Mouse (Mus musculus) forebrain, embryonic 14.5 days (tissue): ENCODE data around the gene Pccb. TPM values are rescaled to one million over a fixed set of nuclear protein-coding genes. Genes with fewer than 3 reads are reported as not detected.

Experiments
- ATAC-seq: fragments of 200-750 bp; cut with Nextera tagmentation; 2 replicates; pipeline ENCODE4 v1.8.0; 2017; ENCODE audit warnings: mild to moderate bottlenecking, moderate library complexity
- DNase-seq: peaks from one replicate; pipeline ENCODE4 v3.0.0-alpha.2; 2015; ENCODE audit warnings: low spot score
- H3K27ac ChIP-seq: fragments of 300-500 bp; sonication (generic); 2 replicates; pipeline ENCODE4 v1.5.1; 2014; ENCODE audit warnings: low read depth, mild to moderate bottlenecking, control low read depth, low read length, moderate library complexity
- H3K27me3 ChIP-seq: fragments of 300-500 bp; sonication (generic); replicated peaks from 2 replicates; pipeline ENCODE4 v1.6.1; 2014; ENCODE audit warnings: low read length, control low read depth, mixed read lengths; ENCODE audit not compliant: control insufficient read depth, insufficient read depth
- H3K36me3 ChIP-seq: fragments of 300-500 bp; sonication (generic); 2 replicates; pipeline ENCODE4 v1.6.1; 2014; ENCODE audit warnings: low read length, control low read depth; ENCODE audit not compliant: control insufficient read depth, insufficient read depth
- H3K4me1 ChIP-seq: fragments of 300-500 bp; sonication (generic); 2 replicates; pipeline ENCODE4 v1.6.1; 2014; ENCODE audit warnings: antibody characterized with exemption, low read length, control low read depth; ENCODE audit not compliant: control insufficient read depth, insufficient read depth
- H3K4me2 ChIP-seq: fragments of 300-500 bp; sonication (generic); 2 replicates; pipeline ENCODE4 v1.6.1; 2014; ENCODE audit warnings: mild to moderate bottlenecking, control low read depth, low read length
- H3K4me3 ChIP-seq: fragments of 300-500 bp; sonication (generic); 2 replicates; pipeline ENCODE4 v1.5.1; 2014; ENCODE audit warnings: low read depth, low read length, control low read depth
- H3K9ac ChIP-seq: fragments of 300-500 bp; sonication (generic); 2 replicates; pipeline ENCODE4 v1.6.1; 2014; ENCODE audit warnings: mild to moderate bottlenecking, low read length, control low read depth, moderate library complexity
- H3K9me3 ChIP-seq: fragments of 300-500 bp; sonication (generic); replicated peaks from 2 replicates; pipeline ENCODE4 v1.6.1; 2016; ENCODE audit warnings: low read length, control low read depth, mixed read lengths; ENCODE audit not compliant: control insufficient read depth
- WGBS: fragments of 180-500 bp; shearing (Covaris S2); extraction: QIAGEN DNeasy Blood & Tissue Kit; methylation state at CpG from one replicate; pipeline ENCODE4 v1.1.7; 2014; 5-methylcytosine and 5-hydroxymethylcytosine counted together
- polyA plus RNA-seq: library from polyadenylated mRNA; unstranded; fragments of >200 nt; fragmentation: Nextera tagmentation; extraction: Ambion mirVana; gene quantifications from 2 replicates; pipeline ENCODE4 v1.2.1, GENCODE M21; 2014

Gene Pccb
- polyA plus RNA-seq, 1 experiment from 2014 or later = 20.4 TPM

DNA sequence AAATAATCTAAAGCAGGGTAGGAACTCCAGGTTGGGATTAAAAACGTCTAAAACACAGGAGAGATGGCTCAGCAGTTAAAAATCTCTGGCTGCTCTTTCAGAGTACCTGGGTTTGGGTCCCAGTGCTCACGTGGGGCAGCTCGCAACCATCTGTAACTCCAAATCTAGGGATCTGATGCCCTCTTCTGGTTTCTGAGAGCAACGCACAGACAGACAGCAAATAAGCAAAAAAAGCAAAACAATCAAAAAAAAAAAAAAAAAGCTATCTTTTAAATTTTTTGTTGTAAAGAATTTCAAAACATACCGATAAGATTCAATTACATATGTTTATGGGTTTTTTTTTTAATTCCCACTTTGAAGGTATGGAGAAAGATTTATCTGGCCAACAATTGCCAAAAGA, 31.4 kb downstream of the Pccb start:
- no peak for DNase-seq
- no peak overlapping the region for H3K4me2 ChIP-seq
- 0 out of 2 replicates have a peak, but pooled peaks cover 4% of the 10 kb centered on the region for H3K36me3 ChIP-seq
- H3K4me1 ChIP-seq = no peaks in the 10 kb centered on the region
- no peak overlapping the region for H3K4me3 ChIP-seq
- no peak for ATAC-seq
- no peak overlapping the region for H3K9ac ChIP-seq
- no peak overlapping the region for H3K27ac ChIP-seq
- no peaks in the 10 kb centered on the region for H3K27me3 ChIP-seq
- WGBS = 89% methylated on average over 5 of the region's 5 CpGs
- 0 out of 2 replicates have a peak, but pooled peaks cover 6% of the 10 kb centered on the region for H3K9me3 ChIP-seq

DNA sequence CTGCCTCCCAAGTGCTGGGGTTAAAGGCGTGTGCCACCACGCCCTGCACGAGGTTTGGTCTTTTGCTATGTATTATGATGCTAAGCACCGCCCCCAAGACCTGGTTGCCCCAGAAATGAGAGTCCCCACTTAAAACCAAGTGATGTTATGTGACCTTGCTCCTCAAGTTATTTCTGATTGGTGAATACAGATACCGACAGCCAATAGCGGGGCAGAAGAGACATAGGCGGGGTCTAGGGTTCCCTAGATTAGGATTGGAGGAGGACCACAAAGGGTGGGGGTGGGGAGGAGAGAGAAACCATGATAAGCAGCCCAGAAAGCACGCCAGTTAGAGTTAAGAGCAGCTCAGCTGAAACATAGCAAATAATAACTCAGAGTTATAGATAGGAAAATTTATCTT, 31.9 kb downstream of the Pccb start:
- H3K27ac ChIP-seq = no peak overlapping the region
- H3K4me2 ChIP-seq = no peak overlapping the region
- DNase-seq (no peak), ATAC-seq (no peak)
- 0 out of 2 replicates have a peak, but pooled peaks cover 6% of the 10 kb centered on the region for H3K9me3 ChIP-seq
- no peaks in the 10 kb centered on the region for H3K4me1 ChIP-seq
- no peaks in the 10 kb centered on the region for H3K27me3 ChIP-seq
- no peak overlapping the region for H3K4me3 ChIP-seq
- H3K36me3 ChIP-seq = 0 out of 2 replicates have a peak, but pooled peaks cover 4% of the 10 kb centered on the region
- WGBS = 97% methylated on average over 8 of the region's 8 CpGs
- H3K9ac ChIP-seq = no peak overlapping the region

DNA sequence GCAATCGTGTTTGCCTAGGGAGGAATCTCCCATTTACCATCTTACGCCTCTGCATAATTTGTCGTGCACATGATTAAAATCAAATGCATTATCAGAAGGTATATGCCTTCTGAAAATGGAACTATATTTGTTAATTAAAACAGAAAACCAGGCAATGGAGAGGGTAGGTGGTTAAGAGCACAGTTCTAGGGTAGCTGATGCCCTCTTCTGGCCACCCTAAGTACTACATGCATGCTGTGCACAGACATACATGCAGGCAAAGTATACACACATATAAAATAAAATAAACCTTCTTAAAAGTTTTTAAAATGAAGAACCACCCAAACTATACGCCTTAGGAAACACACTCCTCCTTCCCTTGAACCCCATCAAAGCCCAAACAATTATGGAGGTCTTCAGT, 32.6 kb downstream of the Pccb start:
- Histone ChIP-seq H3K4me1 (no peaks in the 10 kb centered on the region), H3K9me3 (0 out of 2 replicates have a peak, but pooled peaks cover 6% of the 10 kb centered on the region), H3K4me3 (no peak overlapping the region), H3K4me2 (no peak overlapping the region), H3K9ac (no peak overlapping the region), H3K27me3 (no peaks in the 10 kb centered on the region), H3K36me3 (0 out of 2 replicates have a peak, but pooled peaks cover 4% of the 10 kb centered on the region), H3K27ac (no peak overlapping the region)
- DNase-seq = no peak
- 92% methylated on average over 4 of the region's 4 CpGs for WGBS
- ATAC-seq = no peak

DNA sequence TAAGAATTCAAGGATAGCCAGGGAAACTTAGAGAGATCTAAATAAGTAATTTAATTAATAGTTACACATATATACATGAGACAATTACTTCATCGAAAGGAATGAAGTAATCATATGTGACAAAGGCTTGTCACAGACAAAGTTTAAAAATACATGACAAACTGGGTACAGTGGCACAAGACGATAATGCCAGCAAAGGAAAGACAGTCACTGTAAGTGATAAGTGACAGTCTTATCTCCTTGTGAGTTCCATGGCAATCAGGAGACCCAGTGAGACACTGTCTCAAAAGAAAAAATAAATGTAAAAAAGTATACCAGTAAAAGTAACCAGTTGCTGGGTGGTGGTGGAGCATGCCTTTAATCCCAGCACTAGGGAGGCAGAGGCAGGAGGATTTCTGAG, 37.6 kb downstream of the Pccb start:
- Histone ChIP-seq H3K9me3 (no peaks in the 10 kb centered on the region), H3K27ac (no peak overlapping the region), H3K4me3 (no peak overlapping the region), H3K4me2 (no peak overlapping the region), H3K36me3 (peaks cover 15% of the 10 kb centered on the region), H3K4me1 (no peaks in the 10 kb centered on the region), H3K9ac (no peak overlapping the region), H3K27me3 (no peaks in the 10 kb centered on the region)
- ATAC-seq = no peak
- 94% methylated on average over 2 of the region's 2 CpGs for WGBS
- no peak for DNase-seq

DNA sequence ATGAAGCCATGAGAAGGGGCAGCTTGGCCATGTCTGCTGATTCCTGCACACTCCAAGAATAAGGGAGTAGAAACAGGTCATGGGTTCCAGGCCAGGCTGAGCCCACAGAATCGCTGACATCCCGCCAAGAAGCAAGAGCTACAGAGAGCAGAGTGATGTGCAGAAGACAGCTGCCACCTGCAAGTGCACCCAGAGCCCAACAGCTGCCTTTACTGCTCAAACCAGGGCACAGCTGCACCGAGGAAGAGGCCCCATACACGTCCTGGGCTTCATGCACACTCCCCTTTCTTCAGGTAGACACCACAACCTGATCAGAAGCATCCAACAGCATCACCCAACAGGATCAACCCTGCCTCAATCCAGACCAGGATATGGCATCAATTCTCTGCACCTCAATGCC, 40.8 kb downstream of the Pccb start:
- WGBS = 84% methylated on average over 4 of the region's 4 CpGs
- H3K4me3 ChIP-seq = no peak overlapping the region
- no peak for ATAC-seq

DNA sequence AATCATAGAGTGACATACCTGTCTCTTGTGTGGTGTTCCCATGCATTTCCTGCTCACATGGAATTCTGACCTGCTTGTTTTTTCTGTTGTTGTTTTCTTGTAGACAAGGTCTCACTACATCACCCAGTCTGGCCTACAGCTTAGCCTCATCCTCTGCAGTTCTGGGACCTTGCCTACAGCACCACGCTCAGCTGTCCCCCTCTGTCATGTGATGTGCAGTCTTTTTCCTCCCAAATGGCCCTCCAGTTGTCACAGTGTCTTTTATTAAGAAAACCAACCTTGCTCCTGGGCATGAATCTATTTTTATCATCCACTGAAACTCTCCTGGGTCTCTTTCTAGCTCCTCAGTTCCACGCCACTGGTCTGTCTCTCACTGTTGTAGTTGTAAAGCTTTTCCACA, 42.5 kb downstream of the Pccb start:
- H3K4me3 ChIP-seq = no peak overlapping the region
- ATAC-seq = no peak
- no peak for DNase-seq
- no peak overlapping the region for H3K9ac ChIP-seq
- no peak overlapping the region for H3K4me2 ChIP-seq
- peaks cover 13% of the 10 kb centered on the region for H3K36me3 ChIP-seq
- no peaks in the 10 kb centered on the region for H3K27me3 ChIP-seq
- H3K9me3 ChIP-seq = peaks cover 7% of the 10 kb centered on the region; the same call in 1 of the 2 replicates
- H3K4me1 ChIP-seq = no peaks in the 10 kb centered on the region
- WGBS = 94% methylated on average over 2 of the region's 2 CpGs
- H3K27ac ChIP-seq = no peak overlapping the region

More for the DNA sequence above, 40.8 kb downstream of the Pccb start:
- Histone ChIP-seq H3K9me3 (peaks cover 7% of the 10 kb centered on the region; the same call in 1 of the 2 replicates), H3K9ac (no peak overlapping the region), H3K36me3 (peaks cover 17% of the 10 kb centered on the region), H3K4me1 (no peaks in the 10 kb centered on the region), H3K27ac (no peak overlapping the region), H3K4me2 (no peak overlapping the region), H3K27me3 (no peaks in the 10 kb centered on the region)
- DNase-seq = no peak

DNA sequence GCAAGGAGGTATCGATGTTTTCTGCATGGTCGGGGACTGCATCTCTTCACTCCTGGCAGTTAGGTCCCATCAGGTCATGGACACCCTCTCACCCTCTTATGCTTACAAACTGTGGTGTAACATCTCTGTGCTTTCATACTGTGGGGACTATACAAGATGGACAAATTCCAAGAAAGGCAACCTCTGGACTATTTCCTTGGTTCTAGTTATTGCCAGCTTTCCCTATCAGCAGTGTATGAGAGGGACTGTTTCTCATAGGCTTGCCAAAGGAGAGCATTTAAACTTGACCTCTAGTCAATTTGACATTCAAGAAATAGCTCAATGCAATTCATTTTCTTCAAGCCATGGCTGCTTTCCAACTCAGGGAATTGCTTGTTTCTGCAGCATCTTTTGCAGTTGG, 43.4 kb downstream of the Pccb start:
- no peak for DNase-seq
- H3K27ac ChIP-seq = no peak overlapping the region
- peaks cover 13% of the 10 kb centered on the region for H3K36me3 ChIP-seq
- H3K4me3 ChIP-seq = no peak overlapping the region
- 100% methylated on average over 2 of the region's 2 CpGs for WGBS
- H3K9ac ChIP-seq = no peak overlapping the region
- H3K4me2 ChIP-seq = no peak overlapping the region
- no peak for ATAC-seq
- H3K27me3 ChIP-seq = no peaks in the 10 kb centered on the region
- H3K4me1 ChIP-seq = no peaks in the 10 kb centered on the region
- peaks cover 7% of the 10 kb centered on the region; the same call in 1 of the 2 replicates for H3K9me3 ChIP-seq

DNA sequence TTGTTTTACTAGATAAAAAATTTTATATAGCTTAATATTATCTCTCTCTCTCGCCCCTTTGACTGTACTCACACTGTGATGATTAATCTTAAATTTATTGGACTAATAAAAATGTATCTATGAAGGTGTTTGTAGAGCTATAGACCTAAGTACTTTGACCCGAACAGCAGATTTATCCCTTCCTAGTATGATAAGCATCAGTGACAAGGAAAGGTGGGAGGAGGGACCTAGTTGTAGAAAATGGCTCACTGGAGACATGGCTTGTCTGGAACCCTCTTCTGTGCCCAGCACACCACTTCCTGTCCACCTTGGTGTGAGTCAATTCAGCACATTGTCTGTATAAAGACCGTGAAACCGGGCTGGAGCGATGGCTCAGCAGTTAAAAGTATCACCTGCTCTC, 44.1 kb downstream of the Pccb start:
- H3K27ac ChIP-seq = no peak overlapping the region
- H3K4me1 ChIP-seq = no peaks in the 10 kb centered on the region
- no peak for DNase-seq
- no peak for ATAC-seq
- WGBS = 88% methylated on average over 5 of the region's 5 CpGs
- H3K4me3 ChIP-seq = no peak overlapping the region
- no peak overlapping the region for H3K9ac ChIP-seq
- no peak overlapping the region for H3K4me2 ChIP-seq
- peaks cover 7% of the 10 kb centered on the region; the same call in 1 of the 2 replicates for H3K9me3 ChIP-seq
- H3K36me3 ChIP-seq = peaks cover 13% of the 10 kb centered on the region
- no peaks in the 10 kb centered on the region for H3K27me3 ChIP-seq

DNA sequence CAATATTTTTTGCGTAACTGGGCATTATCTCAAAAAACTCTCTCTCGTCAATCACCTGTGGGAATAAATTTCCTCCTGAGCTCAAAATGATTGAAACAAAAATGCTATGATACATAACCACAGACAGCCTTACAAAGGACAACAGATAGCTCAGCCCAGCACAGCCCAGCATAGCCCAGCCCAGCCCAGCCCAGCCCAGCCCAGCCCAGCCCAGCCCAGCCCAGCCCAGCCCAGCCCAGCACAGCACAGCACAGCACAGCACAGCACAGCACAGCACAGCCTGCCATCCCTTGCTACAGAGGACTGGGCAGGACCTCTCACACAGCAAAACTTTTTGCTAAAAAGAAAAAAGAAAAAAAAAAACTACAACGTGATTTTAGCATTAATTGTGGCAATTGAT, 46.8 kb downstream of the Pccb start:
- H3K36me3 ChIP-seq = peaks cover 19% of the 10 kb centered on the region; the same call in 1 of the 2 replicates
- H3K9ac ChIP-seq = no peak overlapping the region
- DNase-seq (no peak), ATAC-seq (no peak)
- H3K27me3 ChIP-seq = no peaks in the 10 kb centered on the region
- no peak overlapping the region for H3K4me2 ChIP-seq
- WGBS = 93% methylated on average over 3 of the region's 3 CpGs
- H3K27ac ChIP-seq = no peak overlapping the region
- H3K4me3 ChIP-seq = no peak overlapping the region
- peaks cover 7% of the 10 kb centered on the region; the same call in 1 of the 2 replicates for H3K9me3 ChIP-seq
- no peaks in the 10 kb centered on the region for H3K4me1 ChIP-seq
